Mouse (Mus musculus): ENCODE measurements around the gene A730015C16Rik. TPM values are rescaled to one million over a fixed set of nuclear protein-coding genes. Genes with fewer than 3 reads are reported as not detected.
A peak's percentile ranks its signal among the peaks of the same experiment; 100 is the strongest.

Gene A730015C16Rik
- total and polyA plus RNA-seq, 2 experiments, result 0.09 TPM

DNA sequence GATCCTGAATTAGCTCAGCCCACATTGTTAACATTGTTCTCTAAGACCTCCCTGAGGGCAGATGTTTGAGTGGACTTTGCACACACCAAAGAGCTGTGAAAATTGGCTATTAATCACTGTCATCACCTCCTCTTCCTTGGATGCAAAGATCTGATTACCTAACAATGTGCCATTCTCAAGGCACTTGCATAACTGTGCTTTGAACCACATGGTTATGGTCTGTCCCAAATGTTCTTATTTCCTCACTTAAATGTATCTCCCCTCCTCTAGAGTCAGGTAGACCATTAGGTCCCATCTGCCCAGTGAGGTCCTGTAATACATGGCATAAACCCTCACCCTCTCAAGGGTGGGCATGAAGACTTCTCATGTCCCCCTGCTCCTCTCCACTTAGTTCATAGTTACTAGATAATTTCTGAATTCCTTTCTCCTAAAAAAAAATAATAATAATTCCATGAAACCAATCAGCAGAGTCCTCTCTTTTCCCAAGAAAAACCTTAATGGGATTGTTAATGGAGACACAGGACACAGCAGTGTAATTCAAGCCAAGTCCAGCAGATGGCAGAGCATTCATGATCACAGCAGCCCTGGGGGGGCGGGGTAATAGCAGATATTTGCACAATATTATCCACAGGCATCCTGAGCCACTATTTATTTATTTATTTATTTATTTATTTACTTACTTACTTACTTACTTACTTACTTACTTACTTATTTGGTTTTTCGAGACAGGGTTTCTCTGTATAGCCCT, 50.2 kb downstream of the A730015C16Rik start:
- peak; percentile 48 for DNase-seq (ENCODE audit: extremely low read depth, low read depth, low spot score)

More for the DNA sequence above, 50.2 kb downstream of the A730015C16Rik start:
- no peak overlapping the region for H3K4me3 ChIP-seq (ENCODE audit: insufficient read depth, low read depth, low read length)
- H3K79me2 ChIP-seq (ENCODE audit: control insufficient read depth, insufficient read depth, low read length), result no peaks in the 10 kb centered on the region
- TF ChIP-seq POLR2A (IDR thresholded peaks at IDR 0.05; ENCODE audit: extremely low read depth, insufficient read depth, low read length) (no peak), CTCF (IDR thresholded peaks at IDR 0.05; ENCODE audit: low read depth, low read length) (peak; percentile 76)
- H3K4me1 ChIP-seq (ENCODE audit: control insufficient read depth, insufficient read depth, low read length), result no peaks in the 10 kb centered on the region
- no peaks in the 10 kb centered on the region for H3K36me3 ChIP-seq (ENCODE audit: control insufficient read depth, insufficient read depth, low read length)
- no peaks in the 10 kb centered on the region for H3K27me3 ChIP-seq (ENCODE audit: control insufficient read depth, insufficient read depth, low read length)
- 43% methylated on average over 2 of the region's 2 CpGs for WGBS
- H3K27ac ChIP-seq (replicated peaks; ENCODE audit: insufficient read depth, low read depth, low read length), result no peak overlapping the region
- H3K9ac ChIP-seq (ENCODE audit: low read depth, low read length), result no peak overlapping the region

Other genes with a start within 250 kb of the A730015C16Rik start
- gene Cc2d1b, start 228.7 kb downstream of the A730015C16Rik start, total RNA-seq (2014; rRNA removed), result 7.1 and 8.7 TPM in 2 replicates
- gene Cc2d1b, start 228.7 kb downstream of the A730015C16Rik start, polyA plus RNA-seq (2012; rRNA removed), result 6.7 and 9.5 TPM in 2 replicates
- gene 3110021N24Rik, start 129.0 kb downstream of the A730015C16Rik start, total RNA-seq (2014; rRNA removed), result 0.40 and 0.46 TPM in 2 replicates
- not detected in 2 replicates for gene 3110021N24Rik, start 129.0 kb downstream of the A730015C16Rik start, polyA plus RNA-seq (2012; rRNA removed)
- 15.0 and 15.4 TPM in 2 replicates for gene Zfyve9, start 67.8 kb downstream of the A730015C16Rik start, total RNA-seq (2014; rRNA removed)
- gene Zfyve9, start 67.8 kb downstream of the A730015C16Rik start, polyA plus RNA-seq (2012; rRNA removed), result 2.1 and 2.2 TPM in 2 replicates
- 27.3 and 29.9 TPM in 2 replicates for gene Btf3l4, start 15.0 kb downstream of the A730015C16Rik start, total RNA-seq (2014; rRNA removed)
- gene Btf3l4, start 15.0 kb downstream of the A730015C16Rik start, polyA plus RNA-seq (2012; rRNA removed), result 7.0 and 8.1 TPM in 2 replicates
- gene Txndc12, start 14.0 kb downstream of the A730015C16Rik start, total RNA-seq (2014; rRNA removed), result 38.1 and 41.4 TPM in 2 replicates
- gene Txndc12, start 14.0 kb downstream of the A730015C16Rik start, polyA plus RNA-seq (2012; rRNA removed), result 15.3 and 19.4 TPM in 2 replicates
- gene Kti12, start 834 bp downstream of the A730015C16Rik start, total RNA-seq (2014; rRNA removed), result 8.1 and 11.1 TPM in 2 replicates
- 26.6 and 32.0 TPM in 2 replicates for gene Kti12, start 834 bp downstream of the A730015C16Rik start, polyA plus RNA-seq (2012; rRNA removed)
- 0.09 and 0.27 TPM in 2 replicates for gene Rab3b, start 30.4 kb upstream of the A730015C16Rik start, total RNA-seq (2014; rRNA removed)
- 0.96 and 1.4 TPM in 2 replicates for gene Rab3b, start 30.4 kb upstream of the A730015C16Rik start, polyA plus RNA-seq (2012; rRNA removed)
- 56.6 and 61.5 TPM in 2 replicates for gene Nrd1, start 152.0 kb upstream of the A730015C16Rik start, total RNA-seq (2014; rRNA removed)
- gene Nrd1, start 152.0 kb upstream of the A730015C16Rik start, polyA plus RNA-seq (2012; rRNA removed), result 13.3 and 14.5 TPM in 2 replicates